Comparison of ENCODE assay signal across 12 mouse cellular contexts in genomic region chr11:4283627-4284026, GRCm38 (mm10). TPM values are rescaled to one million over a fixed set of nuclear protein-coding genes. Genes with fewer than 3 reads are reported as not detected.
DNase-seq lines count a peak whose midpoint lies in the region; ATAC-seq and TF ChIP-seq lines count a peak whose summit lies in the region.
"Had no signal": no experiment of that assay in that cellular context is flagged by ENCODE, and none has a peak within 500 bp of the region (broad histone marks: within the 10 kb centered on the region; RNA-seq: fewer than 3 reads in every experiment).

No protein-coding gene starts in this region.

- 27% methylated on average over 4 of the region's 4 CpGs for WGBS in neural tube, embryonic 15.5 days
- WGBS in limb, embryonic 10.5 days = 3% methylated on average over 4 of the region's 4 CpGs
- 24% methylated on average over 4 of the region's 4 CpGs for WGBS in stomach, postnatal 0 days
- WGBS in midbrain, embryonic 14.5 days = 33% methylated on average over 4 of the region's 4 CpGs

- H3K4me3 ChIP-seq in neural tube, embryonic 15.5 days (replicated peaks) = no peak overlapping the region
- H3K4me3 ChIP-seq in limb, embryonic 10.5 days = no peak overlapping the region
- H3K4me3 ChIP-seq in stomach, postnatal 0 days (ENCODE audit: low read depth, low read length) = no peak overlapping the region
- no peak overlapping the region for H3K4me3 ChIP-seq in midbrain, embryonic 14.5 days (replicated peaks; ENCODE audit: low read depth, low read length)
- H3K4me3 ChIP-seq: embryonic facial prominence, embryonic 15.5 days had no signal

- TF ChIP-seq CTCF in stomach, postnatal 0 days (IDR thresholded peaks at IDR 0.05; ENCODE audit: low read depth) = no peak

- intact Hi-C loops in gastrocnemius, postnatal 14 days (cut with DNase I; ENCODE audit: low total_unique reads) = no loop called here

- no peak for TF ChIP-seq EP300 in stomach, postnatal 0 days (optimal IDR thresholded peaks at IDR 0.05)

- peak; percentile 54 for DNase-seq in gastrocnemius, postnatal 14 days
- DNase-seq in gastrocnemius, adult 8-10 months (ENCODE audit: low spot score in 2 of 2) = no peak
- DNase-seq in neural tube, embryonic 10.5 days (ENCODE audit: extremely low spot score, low spot score) = peak; percentile 71
- peak; percentile 77 for DNase-seq in limb, embryonic 10.5 days (ENCODE audit: low spot score)
- DNase-seq in stomach, postnatal 0 days (ENCODE audit: low spot score) = peak; percentile 61
- DNase-seq in midbrain, embryonic 14.5 days = no peak

- H3K27me3 ChIP-seq in neural tube, embryonic 15.5 days (replicated peaks) = no peaks in the 10 kb centered on the region
- H3K27me3 ChIP-seq in limb, embryonic 10.5 days (ENCODE audit: low read depth, poor library complexity, severe bottlenecking) = no peaks in the 10 kb centered on the region
- H3K27me3 ChIP-seq in stomach, postnatal 0 days (ENCODE audit: control insufficient read depth, insufficient read depth, low read length) = no peaks in the 10 kb centered on the region
- H3K27me3 ChIP-seq in midbrain, embryonic 14.5 days (ENCODE audit: control insufficient read depth, insufficient read depth, low read length) = no peaks in the 10 kb centered on the region
- H3K27me3 ChIP-seq: embryonic facial prominence, embryonic 15.5 days had no signal

- no peaks in the 10 kb centered on the region for H3K4me1 ChIP-seq in neural tube, embryonic 15.5 days
- peaks cover 24% of the 10 kb centered on the region for H3K4me1 ChIP-seq in limb, embryonic 10.5 days
- no peaks in the 10 kb centered on the region; the same call in 1 of the 2 replicates for H3K4me1 ChIP-seq in stomach, postnatal 0 days (replicated peaks; ENCODE audit: control insufficient read depth, insufficient read depth)
- H3K4me1 ChIP-seq in midbrain, embryonic 14.5 days (ENCODE audit: control insufficient read depth, insufficient read depth, low read length) = no peaks in the 10 kb centered on the region

- H3K27ac ChIP-seq in neural tube, embryonic 15.5 days (replicated peaks) = no peak overlapping the region
- H3K27ac ChIP-seq in limb, embryonic 10.5 days = peak overlapping the region; percentile 67; the same call in 1 of the 2 replicates
- no peak overlapping the region for H3K27ac ChIP-seq in stomach, postnatal 0 days (replicated peaks)
- H3K27ac ChIP-seq in midbrain, embryonic 14.5 days (replicated peaks; ENCODE audit: low read depth, low read length) = no peak overlapping the region
- H3K27ac ChIP-seq: embryonic facial prominence, embryonic 15.5 days had no signal

- H3K9ac ChIP-seq in neural tube, embryonic 15.5 days (replicated peaks) = no peak overlapping the region
- no peak overlapping the region for H3K9ac ChIP-seq in stomach, postnatal 0 days (ENCODE audit: low read length)
- no peak overlapping the region for H3K9ac ChIP-seq in midbrain, embryonic 14.5 days (replicated peaks; ENCODE audit: low read length)
- H3K9ac ChIP-seq: embryonic facial prominence, embryonic 15.5 days had no signal

- ATAC-seq in neural tube, embryonic 15.5 days (ENCODE audit: low FRiP score) = no peak
- peak; percentile 73 for ATAC-seq in stomach, postnatal 0 days (ENCODE audit: low FRiP score, low TSS enrichment)
- ATAC-seq in granulocyte monocyte progenitor cell, adult 5-6 weeks (replicated peaks; ENCODE audit: poor library complexity, severe bottlenecking) = no peak
- no peak for ATAC-seq in midbrain, embryonic 14.5 days (ENCODE audit: low FRiP score, low TSS enrichment)

- no peaks in the 10 kb centered on the region for H3K9me3 ChIP-seq in neural tube, embryonic 15.5 days (replicated peaks)
- H3K9me3 ChIP-seq in limb, embryonic 10.5 days (replicated peaks) = no peaks in the 10 kb centered on the region
- H3K9me3 ChIP-seq in stomach, postnatal 0 days (ENCODE audit: control insufficient read depth, low read length) = no peaks in the 10 kb centered on the region
- no peaks in the 10 kb centered on the region for H3K9me3 ChIP-seq in midbrain, embryonic 14.5 days (ENCODE audit: control insufficient read depth, low read length)
- H3K9me3 ChIP-seq: embryonic facial prominence, embryonic 15.5 days had no signal

- no peaks in the 10 kb centered on the region for H3K36me3 ChIP-seq in neural tube, embryonic 15.5 days
- no peaks in the 10 kb centered on the region for H3K36me3 ChIP-seq in limb, embryonic 10.5 days
- H3K36me3 ChIP-seq in stomach, postnatal 0 days (ENCODE audit: control insufficient read depth, insufficient read depth, low read length) = no peaks in the 10 kb centered on the region
- no peaks in the 10 kb centered on the region for H3K36me3 ChIP-seq in midbrain, embryonic 14.5 days (ENCODE audit: control insufficient read depth, insufficient read depth, low read length)
- H3K36me3 ChIP-seq: embryonic facial prominence, embryonic 15.5 days had no signal

- H3K4me2 ChIP-seq in neural tube, embryonic 15.5 days = no peak overlapping the region
- no peak overlapping the region for H3K4me2 ChIP-seq in stomach, postnatal 0 days (replicated peaks; ENCODE audit: low read depth)
- H3K4me2 ChIP-seq in midbrain, embryonic 14.5 days (ENCODE audit: low read length) = no peak overlapping the region
- H3K4me2 ChIP-seq: embryonic facial prominence, embryonic 15.5 days had no signal

RNA-seq across cellular contexts. Expression of gene Lif, which starts 26.3 kb away (rescaled TPM):
- under 1 TPM; 0.24 to 0.45 TPM for total RNA-seq in gastrocnemius, postnatal 14 days (2021)
- total RNA-seq in gastrocnemius, adult 8-10 months (2022) = under 1 TPM in 2 of 4 experiments, not detected in 2; 0.19 to 0.22 TPM
- polyA plus RNA-seq in neural tube, embryonic 15.5 days (2015; fragmentation: Nextera tagmentation; extraction: Ambion mirVana) = 0.04 and 0.11 TPM in 2 replicates
- polyA plus RNA-seq in limb, embryonic 10.5 days (2016; fragmentation: Nextera tagmentation; extraction: Ambion mirVana) = 0.05 and 0.06 TPM in 2 replicates
- polyA plus RNA-seq in stomach, postnatal 0 days (2015; fragmentation: Nextera tagmentation; extraction: Ambion mirVana) = 0.61 and 1.1 TPM in 2 replicates
- total RNA-seq in granulocyte monocyte progenitor cell, adult 5-6 weeks (2014; fragmentation: Nextera tagmentation) = 0.38 and 0.56 TPM in 2 replicates
- 0.86 and 1.2 TPM in 2 replicates for total RNA-seq in granulocyte monocyte progenitor cell, adult 5-6 weeks (2017)
- polyA plus RNA-seq in midbrain, embryonic 14.5 days (2014; fragmentation: Nextera tagmentation; extraction: Ambion mirVana) = not detected in 2 replicates

RNA-seq across cellular contexts. Expression of gene Osm, which starts 47.4 kb away (rescaled TPM):
- total RNA-seq in gastrocnemius, postnatal 14 days (2021) = not detected
- total RNA-seq in gastrocnemius, adult 8-10 months (2022) = not detected
- 0.73 TPM in 1 of 2 replicates, not detected in the other for polyA plus RNA-seq in neural tube, embryonic 15.5 days (2015; fragmentation: Nextera tagmentation; extraction: Ambion mirVana)
- not detected in 2 replicates for polyA plus RNA-seq in limb, embryonic 10.5 days (2016; fragmentation: Nextera tagmentation; extraction: Ambion mirVana)
- polyA plus RNA-seq in stomach, postnatal 0 days (2015; fragmentation: Nextera tagmentation; extraction: Ambion mirVana) = 0.05 and 0.11 TPM in 2 replicates
- total RNA-seq in granulocyte monocyte progenitor cell, adult 5-6 weeks (2014; fragmentation: Nextera tagmentation) = 6.4 and 10.8 TPM in 2 replicates
- total RNA-seq in granulocyte monocyte progenitor cell, adult 5-6 weeks (2017) = 16.6 and 18.9 TPM in 2 replicates
- polyA plus RNA-seq in midbrain, embryonic 14.5 days (2014; fragmentation: Nextera tagmentation; extraction: Ambion mirVana) = 0.12 TPM in 1 of 2 replicates, not detected in the other
- total RNA-seq: heart, postnatal 10 days; left cerebral cortex, postnatal 10 days had no signal
- polyA plus RNA-seq: testis, adult 2 months had no signal

Comparison
In these comparisons a context has a peak if more than half of its experiments do, and no peak if none do; other contexts are left out.
1. DNase-seq: peak in gastrocnemius, postnatal 14 days (single experiment), neural tube, embryonic 10.5 days (single experiment), limb, embryonic 10.5 days (single experiment) and stomach, postnatal 0 days (single experiment); none in gastrocnemius, adult 8-10 months (0 of 2) and midbrain, embryonic 14.5 days (single experiment).